Mouse (Mus musculus): Measurements from ENCODE around the gene Olfr538. TPM values are rescaled to one million over a fixed set of nuclear protein-coding genes. Genes with fewer than 3 reads are reported as not detected.
"Not testable (repeated sequence)": the region's sequence is repeated elsewhere in the genome, so short reads cannot be mapped to it uniquely, and the experiment has no call there.

The Olfr538 gene
- total RNA-seq (2022): not detected

- DNase-seq (ENCODE audit: low spot score): no peak
Observed at GRCm38 (mm10) chr7:140567586-140567985, at the start of gene Olfr538. Gene Olfr538 (plus strand): TSS chr7:140567886.

- no peak for DNase-seq (ENCODE audit: low spot score)
Observed at GRCm38 (mm10) chr7:140539746-140540145, 27.9 kb upstream of the Olfr538 start.

GRCm38 (mm10) chr7:140600969-140601368 lies 33.3 kb downstream of the Olfr538 start, which contains the start of gene Olfr46:
Gene Olfr46 (plus strand): TSS chr7:140601269.
- DNase-seq (ENCODE audit: low spot score): not testable (repeated sequence)

Other genes starting within 250 kb of the Olfr538 start
- not detected for gene Olfr525, start 247.0 kb upstream of the Olfr538 start, total RNA-seq (2022)
- gene Olfr527, start 233.9 kb upstream of the Olfr538 start, total RNA-seq (2022): not detected
- gene Olfr60, start 206.2 kb upstream of the Olfr538 start, total RNA-seq (2022): not detected
- not detected for gene Olfr530, start 191.6 kb upstream of the Olfr538 start, total RNA-seq (2022)
- not detected for gene Olfr531, start 165.0 kb upstream of the Olfr538 start, total RNA-seq (2022)
- gene Olfr532, start 146.2 kb upstream of the Olfr538 start, total RNA-seq (2022): not detected
- not detected for gene Olfr533, start 104.5 kb upstream of the Olfr538 start, total RNA-seq (2022)
- not detected for gene Olfr535, start 83.7 kb upstream of the Olfr538 start, total RNA-seq (2022)
- not detected for gene Olfr536, start 60.5 kb upstream of the Olfr538 start, total RNA-seq (2022)
- not detected for gene Olfr46, start 33.4 kb downstream of the Olfr538 start, total RNA-seq (2022)
- gene Olfr61, start 61.1 kb downstream of the Olfr538 start, total RNA-seq (2022): not detected
- gene Olfr53, start 78.6 kb downstream of the Olfr538 start, total RNA-seq (2022): not detected
- gene Olfr539, start 92.0 kb downstream of the Olfr538 start, total RNA-seq (2022): not detected
- gene Olfr45, start 114.1 kb downstream of the Olfr538 start, total RNA-seq (2022): not detected
- not detected for gene Olfr541, start 129.4 kb downstream of the Olfr538 start, total RNA-seq (2022)
- gene Cyp2e1, start 195.9 kb downstream of the Olfr538 start, total RNA-seq (2022): 1 to 10 TPM; 3.0 to 9.8 (median 4.0) TPM
- gene Syce1, start 220.0 kb downstream of the Olfr538 start, total RNA-seq (2022): under 1 TPM in 1 of 4 experiments, not detected in 3; 0.28 TPM

Data from heart, adult 8-10 months (tissue).